Mouse (Mus musculus): Measurements from ENCODE around the gene Sik3. TPM values are rescaled to one million over a fixed set of nuclear protein-coding genes. Genes with fewer than 3 reads are reported as not detected.

Gene Sik3
- polyA plus RNA-seq, 1 experiment from 2014 or later = 11.5 TPM

GRCm38 (mm10) chr9:46241818-46242217, 229.2 kb downstream of the Sik3 start:
- Histone ChIP-seq H3K9me3 (no peaks in the 10 kb centered on the region), H3K27ac (no peak overlapping the region), H3K27me3 (replicated peaks) (no peaks in the 10 kb centered on the region), H3K4me3 (replicated peaks) (no peak overlapping the region), H3K9ac (no peak overlapping the region), H3K36me3 (no peaks in the 10 kb centered on the region), H3K4me1 (peaks cover 9% of the 10 kb centered on the region; the same call in 1 of the 2 replicates), H3K4me2 (no peak overlapping the region)
- 64% methylated on average over 2 of the region's 2 CpGs for WGBS
- ATAC-seq (ENCODE audit: insufficient read depth, low FRiP score, low read depth) = peak; percentile 65

GRCm38 (mm10) chr9:46243122-46243521, 230.5 kb downstream of the Sik3 start:
- WGBS = 70% methylated on average over 4 of the region's 4 CpGs
- Histone ChIP-seq H3K27ac (no peak overlapping the region), H3K4me1 (peaks cover 9% of the 10 kb centered on the region; the same call in 1 of the 2 replicates), H3K9ac (no peak overlapping the region), H3K27me3 (replicated peaks) (no peaks in the 10 kb centered on the region), H3K9me3 (no peaks in the 10 kb centered on the region), H3K36me3 (no peaks in the 10 kb centered on the region), H3K4me3 (replicated peaks) (no peak overlapping the region), H3K4me2 (no peak overlapping the region)
- ATAC-seq (ENCODE audit: insufficient read depth, low FRiP score, low read depth) = no peak

GRCm38 (mm10) chr9:46243584-46243983, 231.0 kb downstream of the Sik3 start:
- H3K4me3 ChIP-seq (replicated peaks) = no peak overlapping the region
- no peak for ATAC-seq (ENCODE audit: insufficient read depth, low FRiP score, low read depth)
- no peaks in the 10 kb centered on the region for H3K9me3 ChIP-seq
- H3K27me3 ChIP-seq (replicated peaks) = no peaks in the 10 kb centered on the region
- peaks cover 9% of the 10 kb centered on the region; the same call in 1 of the 2 replicates for H3K4me1 ChIP-seq
- H3K36me3 ChIP-seq = no peaks in the 10 kb centered on the region
- 54% methylated on average over 8 of the region's 8 CpGs for WGBS
- H3K4me2 ChIP-seq = no peak overlapping the region
- no peak overlapping the region for H3K9ac ChIP-seq
- H3K27ac ChIP-seq = no peak overlapping the region

- peak; percentile 62; the same call in 1 of the 2 replicates for ATAC-seq (ENCODE audit: insufficient read depth, low FRiP score, low read depth)
- 21% methylated on average over 11 of the region's 11 CpGs for WGBS
- Histone ChIP-seq H3K4me3 (replicated peaks) (no peak overlapping the region), H3K27ac (no peak overlapping the region), H3K36me3 (no peaks in the 10 kb centered on the region), H3K9me3 (no peaks in the 10 kb centered on the region), H3K4me1 (peaks cover 9% of the 10 kb centered on the region; the same call in 1 of the 2 replicates), H3K9ac (no peak overlapping the region), H3K4me2 (no peak overlapping the region), H3K27me3 (replicated peaks) (no peaks in the 10 kb centered on the region)
Measured at GRCm38 (mm10) chr9:46246752-46247324, 234.2 kb downstream of the Sik3 start.

- no peak overlapping the region for H3K27ac ChIP-seq
- 88% methylated on average over 7 of the region's 7 CpGs for WGBS
- no peaks in the 10 kb centered on the region for H3K27me3 ChIP-seq (replicated peaks)
- no peaks in the 10 kb centered on the region for H3K4me1 ChIP-seq
- H3K4me2 ChIP-seq = no peak overlapping the region
- ATAC-seq (ENCODE audit: insufficient read depth, low FRiP score, low read depth) = no peak
- H3K9me3 ChIP-seq = no peaks in the 10 kb centered on the region
- H3K4me3 ChIP-seq (replicated peaks) = no peak overlapping the region
- no peak overlapping the region for H3K9ac ChIP-seq
- no peaks in the 10 kb centered on the region for H3K36me3 ChIP-seq
Measured at GRCm38 (mm10) chr9:46256177-46256576, 243.6 kb downstream of the Sik3 start.

- H3K4me2 ChIP-seq = no peak overlapping the region
- no peak overlapping the region for H3K9ac ChIP-seq
- no peaks in the 10 kb centered on the region for H3K9me3 ChIP-seq
- 78% methylated on average over 10 of the region's 10 CpGs for WGBS
- no peaks in the 10 kb centered on the region for H3K36me3 ChIP-seq
- no peaks in the 10 kb centered on the region for H3K4me1 ChIP-seq
- no peak overlapping the region for H3K4me3 ChIP-seq (replicated peaks)
- no peaks in the 10 kb centered on the region for H3K27me3 ChIP-seq (replicated peaks)
- ATAC-seq (ENCODE audit: insufficient read depth, low FRiP score, low read depth) = no peak
- H3K27ac ChIP-seq = no peak overlapping the region
Measured at GRCm38 (mm10) chr9:46256658-46257385, 244.2 kb downstream of the Sik3 start.

GRCm38 (mm10) chr9:46257546-46257945, 244.9 kb downstream of the Sik3 start:
- H3K4me3 ChIP-seq (replicated peaks) = no peak overlapping the region
- no peak overlapping the region for H3K27ac ChIP-seq
- no peaks in the 10 kb centered on the region for H3K9me3 ChIP-seq
- H3K4me2 ChIP-seq = no peak overlapping the region
- H3K4me1 ChIP-seq = no peaks in the 10 kb centered on the region
- H3K27me3 ChIP-seq (replicated peaks) = no peaks in the 10 kb centered on the region
- 84% methylated on average over 3 of the region's 3 CpGs for WGBS
- no peak for ATAC-seq (ENCODE audit: insufficient read depth, low FRiP score, low read depth)
- no peaks in the 10 kb centered on the region for H3K36me3 ChIP-seq
- no peak overlapping the region for H3K9ac ChIP-seq

GRCm38 (mm10) chr9:46259111-46259510, 246.5 kb downstream of the Sik3 start:
- 82% methylated on average over 6 of the region's 6 CpGs for WGBS
- no peaks in the 10 kb centered on the region for H3K9me3 ChIP-seq
- no peaks in the 10 kb centered on the region for H3K36me3 ChIP-seq
- no peak overlapping the region for H3K4me3 ChIP-seq (replicated peaks)
- H3K27me3 ChIP-seq (replicated peaks) = no peaks in the 10 kb centered on the region
- no peak overlapping the region for H3K9ac ChIP-seq
- H3K4me2 ChIP-seq = no peak overlapping the region
- H3K4me1 ChIP-seq = no peaks in the 10 kb centered on the region
- no peak for ATAC-seq (ENCODE audit: insufficient read depth, low FRiP score, low read depth)
- no peak overlapping the region for H3K27ac ChIP-seq

GRCm38 (mm10) chr9:46261131-46261530, 248.5 kb downstream of the Sik3 start:
- 81% methylated on average over 7 of the region's 7 CpGs for WGBS
- no peaks in the 10 kb centered on the region for H3K36me3 ChIP-seq
- no peak overlapping the region for H3K27ac ChIP-seq
- no peaks in the 10 kb centered on the region for H3K4me1 ChIP-seq
- no peaks in the 10 kb centered on the region for H3K27me3 ChIP-seq (replicated peaks)
- H3K4me2 ChIP-seq = no peak overlapping the region
- no peak overlapping the region for H3K9ac ChIP-seq
- no peak for ATAC-seq (ENCODE audit: insufficient read depth, low FRiP score, low read depth)
- H3K4me3 ChIP-seq (replicated peaks) = no peak overlapping the region
- no peaks in the 10 kb centered on the region for H3K9me3 ChIP-seq

- no peaks in the 10 kb centered on the region for H3K9me3 ChIP-seq
- 41% methylated on average over 7 of the region's 7 CpGs for WGBS
- ATAC-seq (ENCODE audit: insufficient read depth, low FRiP score, low read depth) = no peak
- H3K9ac ChIP-seq = no peak within 1 kb of the TSS
- peaks cover 16% of the 10 kb centered on the region; the same call in 1 of the 2 replicates for H3K27me3 ChIP-seq (replicated peaks)
- H3K36me3 ChIP-seq = no peaks in the 10 kb centered on the region
- H3K4me3 ChIP-seq (replicated peaks) = no peak within 1 kb of the TSS
- H3K4me2 ChIP-seq = no peak within 1 kb of the TSS
- no peak within 1 kb of the TSS for H3K27ac ChIP-seq
- H3K4me1 ChIP-seq = 0 out of 2 replicates have a peak, but pooled peaks cover under 1% of the 10 kb centered on the region
Measured at GRCm38 (mm10) chr9:46268343-46268873, 255.8 kb downstream of the Sik3 start, which contains the start of gene Apoa5. Gene Apoa5 (plus strand): TSS chr9:46268633.

- H3K9me3 ChIP-seq = no peaks in the 10 kb centered on the region
- H3K27ac ChIP-seq = no peak overlapping the region
- H3K9ac ChIP-seq = no peak overlapping the region
- peaks cover 7% of the 10 kb centered on the region for H3K4me1 ChIP-seq
- no peak for ATAC-seq (ENCODE audit: insufficient read depth, low FRiP score, low read depth)
- no peak overlapping the region for H3K4me3 ChIP-seq (replicated peaks)
- WGBS = 90% methylated on average over 5 of the region's 5 CpGs
- peaks cover 16% of the 10 kb centered on the region; the same call in 1 of the 2 replicates for H3K27me3 ChIP-seq (replicated peaks)
- no peak overlapping the region for H3K4me2 ChIP-seq
- no peaks in the 10 kb centered on the region for H3K36me3 ChIP-seq
Measured at GRCm38 (mm10) chr9:46269125-46269524, 256.5 kb downstream of the Sik3 start.

- peaks cover 10% of the 10 kb centered on the region for H3K36me3 ChIP-seq
- H3K4me1 ChIP-seq = peaks cover 7% of the 10 kb centered on the region
- 92% methylated on average over 4 of the region's 4 CpGs for WGBS
- no peak overlapping the region for H3K9ac ChIP-seq
- H3K27me3 ChIP-seq (replicated peaks) = peaks cover 16% of the 10 kb centered on the region; the same call in 1 of the 2 replicates
- no peaks in the 10 kb centered on the region for H3K9me3 ChIP-seq
- H3K4me3 ChIP-seq (replicated peaks) = no peak overlapping the region
- ATAC-seq (ENCODE audit: insufficient read depth, low FRiP score, low read depth) = no peak
- H3K4me2 ChIP-seq = no peak overlapping the region
- no peak overlapping the region for H3K27ac ChIP-seq
Measured at GRCm38 (mm10) chr9:46270782-46271181, 258.2 kb downstream of the Sik3 start.

Measured in stomach, embryonic 15.5 days (tissue).